Mouse (Mus musculus) adrenal gland, adult 2 months (tissue): ENCODE measurements around the gene Slc20a1. TPM values are rescaled to one million over a fixed set of nuclear protein-coding genes. Genes with fewer than 3 reads are reported as not detected.
A peak's percentile ranks its signal among the peaks of the same experiment; 100 is the strongest.

ENCODE experiments used
- DNase-seq: peaks from one replicate; pipeline ENCODE4 v3.0.0; 2021
- polyA plus RNA-seq: library from polyadenylated mRNA; depleted of rRNA; stranded (reverse); fragments of >200 nt; gene quantifications from 2 replicates; pipeline ENCODE4 v1.2.3, GENCODE M21; 2012
- total RNA-seq, 2 experiments: library from RNA; stranded (reverse); gene quantifications; 2 replicates each; pipeline ENCODE4 v1.2.3; 2021

Slc20a1 gene
- total and polyA plus RNA-seq, 3 experiments: 9.4 to 14.1 (median 12.4) TPM

GRCm38 (mm10) chr2:129186291-129186919, 12.2 kb upstream of the Slc20a1 start:
- no peak for DNase-seq

GRCm38 (mm10) chr2:129192392-129193150, 6.0 kb upstream of the Slc20a1 start:
- no peak for DNase-seq

- DNase-seq: no peak
These were observed 2.2 kb upstream of the Slc20a1 start for GRCm38 (mm10) chr2:129196317-129196716.

GRCm38 (mm10) chr2:129197197-129197596, 1.4 kb upstream of the Slc20a1 start:
- no peak for DNase-seq

- DNase-seq: no peak
These were observed 625 bp upstream of the Slc20a1 start for GRCm38 (mm10) chr2:129197843-129198435.

GRCm38 (mm10) chr2:129199328-129200085, 943 bp downstream of the Slc20a1 start:
- no peak for DNase-seq

- no peak for DNase-seq
These were observed 6.4 kb downstream of the Slc20a1 start for GRCm38 (mm10) chr2:129205000-129205399.

- DNase-seq: no peak
These were observed 8.3 kb downstream of the Slc20a1 start for GRCm38 (mm10) chr2:129206824-129207223.

- DNase-seq: no peak
These were observed 9.7 kb downstream of the Slc20a1 start for GRCm38 (mm10) chr2:129208181-129208746.

GRCm38 (mm10) chr2:129210089-129210749, 11.7 kb downstream of the Slc20a1 start:
- peak; percentile 29 for DNase-seq

- DNase-seq: no peak
These were observed 12.7 kb downstream of the Slc20a1 start for GRCm38 (mm10) chr2:129211255-129211654.

- no peak for DNase-seq
These were observed 13.4 kb downstream of the Slc20a1 start for GRCm38 (mm10) chr2:129211957-129212356.

- no peak for DNase-seq
These were observed 14.0 kb downstream of the Slc20a1 start for GRCm38 (mm10) chr2:129212566-129212965.

GRCm38 (mm10) chr2:129214774-129215173, 16.2 kb downstream of the Slc20a1 start:
- no peak for DNase-seq

- DNase-seq: no peak
These were observed 19.1 kb downstream of the Slc20a1 start for GRCm38 (mm10) chr2:129217612-129218185.

GRCm38 (mm10) chr2:129218537-129219105, 20.1 kb downstream of the Slc20a1 start:
- no peak for DNase-seq

GRCm38 (mm10) chr2:129221097-129221632, 22.6 kb downstream of the Slc20a1 start:
- DNase-seq: no peak

- DNase-seq: no peak
These were observed 25.6 kb downstream of the Slc20a1 start for GRCm38 (mm10) chr2:129224178-129224577.

- no peak for DNase-seq
These were observed 26.8 kb downstream of the Slc20a1 start for GRCm38 (mm10) chr2:129225251-129225819.

GRCm38 (mm10) chr2:129226296-129226851, 27.8 kb downstream of the Slc20a1 start:
- peak; percentile 30 for DNase-seq
